Mouse (Mus musculus): Measurements from ENCODE around the gene Xlr4a. TPM values are rescaled to one million over a fixed set of nuclear protein-coding genes. Genes with fewer than 3 reads are reported as not detected.

Gene Xlr4a
- polyA plus RNA-seq, 1 experiment from 2014 or later, result 0.71 TPM

DNA sequence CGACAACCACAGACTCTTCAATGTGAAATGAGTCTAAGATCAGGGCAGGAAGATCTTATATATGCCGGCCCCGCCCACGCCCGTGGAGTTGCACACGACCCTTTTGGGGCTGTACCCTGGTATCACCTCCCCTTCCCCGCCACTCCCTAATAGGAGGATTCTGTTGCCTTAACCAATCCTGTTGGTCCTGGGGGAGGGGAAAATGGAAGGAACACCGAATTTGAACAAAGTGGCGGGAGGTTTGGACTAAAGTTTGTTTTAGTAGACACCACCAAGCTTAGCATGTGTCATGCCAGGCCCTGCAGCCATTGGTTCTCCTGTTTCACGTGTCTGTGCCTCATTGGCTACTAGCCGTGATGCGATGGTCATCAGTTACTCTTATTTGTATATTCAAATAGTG lies 42.6 kb downstream of the Xlr4a start:
- no peak overlapping the region for H3K27ac ChIP-seq
- no peaks in the 10 kb centered on the region for H3K4me1 ChIP-seq
- no peak for ATAC-seq (ENCODE audit: low FRiP score, low read depth)
- no peaks in the 10 kb centered on the region for H3K9me3 ChIP-seq
- no peaks in the 10 kb centered on the region for H3K36me3 ChIP-seq
- H3K4me2 ChIP-seq (replicated peaks), result no peak overlapping the region
- 88% methylated on average over 12 of the region's 12 CpGs for WGBS
- H3K27me3 ChIP-seq (replicated peaks), result no peaks in the 10 kb centered on the region
- H3K4me3 ChIP-seq, result no peak overlapping the region
- no peak overlapping the region for H3K9ac ChIP-seq

DNA sequence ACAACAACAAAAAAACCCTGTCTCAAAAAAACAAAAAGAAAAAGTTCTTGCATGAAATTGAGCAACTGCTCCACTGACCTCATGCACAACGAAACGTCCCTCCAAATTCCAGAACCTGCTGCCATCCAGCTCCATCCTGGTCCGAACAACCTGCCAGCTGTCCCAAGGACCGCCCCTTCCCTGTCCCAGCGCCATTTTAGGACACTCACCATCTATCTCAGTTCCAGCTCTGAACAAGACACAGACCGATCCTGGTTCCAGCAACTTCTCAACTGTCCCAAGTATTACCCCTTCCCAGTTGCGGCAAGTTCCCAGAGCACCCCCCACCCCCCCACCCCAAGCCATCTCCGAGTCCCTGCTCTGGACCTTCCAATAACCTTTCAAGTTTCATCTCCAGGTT lies 43.4 kb downstream of the Xlr4a start:
- no peak overlapping the region for H3K4me2 ChIP-seq (replicated peaks)
- H3K36me3 ChIP-seq, result no peaks in the 10 kb centered on the region
- H3K4me3 ChIP-seq, result no peak overlapping the region
- ATAC-seq (ENCODE audit: low FRiP score, low read depth), result no peak
- H3K4me1 ChIP-seq, result no peaks in the 10 kb centered on the region
- no peaks in the 10 kb centered on the region for H3K27me3 ChIP-seq (replicated peaks)
- 82% methylated on average over 8 of the region's 8 CpGs for WGBS
- no peak overlapping the region for H3K9ac ChIP-seq
- H3K27ac ChIP-seq, result no peak overlapping the region
- H3K9me3 ChIP-seq, result no peaks in the 10 kb centered on the region

DNA sequence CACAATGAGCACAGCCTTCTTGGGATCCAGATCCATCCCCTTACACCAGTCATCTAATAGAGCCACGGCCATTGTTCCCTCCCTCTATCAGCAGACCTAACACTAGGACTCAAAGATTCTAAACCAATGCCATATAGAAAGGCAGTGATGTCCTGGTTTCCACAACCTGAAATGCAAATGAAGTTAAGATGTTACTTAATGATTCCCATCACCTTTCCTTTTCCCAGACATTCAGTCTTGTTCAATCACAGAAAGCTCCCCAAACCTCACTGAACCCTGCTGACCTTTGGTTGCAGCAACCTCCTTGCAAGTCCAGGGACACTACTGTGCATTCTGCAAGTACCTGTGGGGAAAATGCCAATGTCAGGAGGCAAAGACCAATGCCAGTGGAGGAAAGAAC lies 45.3 kb downstream of the Xlr4a start, which contains the start of gene Pnma5:
Pnma5 (minus strand) TSS at position 101 of the 400 bp plus-strand sequence.
- Histone ChIP-seq H3K27ac (no peak within 1 kb of the TSS), H3K27me3 (replicated peaks) (no peaks in the 10 kb centered on the region), H3K9me3 (no peaks in the 10 kb centered on the region), H3K4me1 (no peaks in the 10 kb centered on the region), H3K9ac (no peak within 1 kb of the TSS), H3K36me3 (no peaks in the 10 kb centered on the region), H3K4me2 (replicated peaks) (no peak within 1 kb of the TSS), H3K4me3 (no peak within 1 kb of the TSS)
- 78% methylated on average over 1 of the region's 1 CpGs for WGBS
- ATAC-seq (ENCODE audit: low FRiP score, low read depth), result no peak

Other genes with a start within 250 kb of the Xlr4a start
- gene Cetn2, start 164.1 kb downstream of the Xlr4a start, polyA plus RNA-seq (2016; fragmentation: Nextera tagmentation; extraction: Ambion mirVana), result 84.6 and 94.1 TPM in 2 replicates
- gene Nsdhl, start 163.9 kb downstream of the Xlr4a start, polyA plus RNA-seq (2016; fragmentation: Nextera tagmentation; extraction: Ambion mirVana), result 37.9 and 41.4 TPM in 2 replicates
- 2.3 and 2.7 TPM in 2 replicates for gene Zfp185, start 95.1 kb downstream of the Xlr4a start, polyA plus RNA-seq (2016; fragmentation: Nextera tagmentation; extraction: Ambion mirVana)
- not detected in 2 replicates for gene Pnma5, start 45.4 kb downstream of the Xlr4a start, polyA plus RNA-seq (2016; fragmentation: Nextera tagmentation; extraction: Ambion mirVana)
- gene Pnma3, start 17.7 kb downstream of the Xlr4a start, polyA plus RNA-seq (2016; fragmentation: Nextera tagmentation; extraction: Ambion mirVana), result 0.99 and 1.1 TPM in 2 replicates
- 3.7 and 4.1 TPM in 2 replicates for gene Xlr3a, start 14.6 kb upstream of the Xlr4a start, polyA plus RNA-seq (2016; fragmentation: Nextera tagmentation; extraction: Ambion mirVana)
- 0.23 and 0.26 TPM in 2 replicates for gene Gm14685, start 34.6 kb upstream of the Xlr4a start, polyA plus RNA-seq (2016; fragmentation: Nextera tagmentation; extraction: Ambion mirVana)
- gene Xlr5b, start 66.3 kb upstream of the Xlr4a start, polyA plus RNA-seq (2016; fragmentation: Nextera tagmentation; extraction: Ambion mirVana), result not detected in 2 replicates
- not detected in 2 replicates for gene DXBay18, start 67.0 kb upstream of the Xlr4a start, polyA plus RNA-seq (2016; fragmentation: Nextera tagmentation; extraction: Ambion mirVana)
- not detected in 2 replicates for gene Spin2d, start 94.5 kb upstream of the Xlr4a start, polyA plus RNA-seq (2016; fragmentation: Nextera tagmentation; extraction: Ambion mirVana)
- gene Xlr3b, start 109.7 kb upstream of the Xlr4a start, polyA plus RNA-seq (2016; fragmentation: Nextera tagmentation; extraction: Ambion mirVana), result 18.7 and 21.4 TPM in 2 replicates
- 0.37 and 0.57 TPM in 2 replicates for gene Xlr4b, start 131.9 kb upstream of the Xlr4a start, polyA plus RNA-seq (2016; fragmentation: Nextera tagmentation; extraction: Ambion mirVana)
- gene F8a, start 145.8 kb upstream of the Xlr4a start, polyA plus RNA-seq (2016; fragmentation: Nextera tagmentation; extraction: Ambion mirVana), result 23.9 and 26.1 TPM in 2 replicates
- gene Xlr4c, start 160.7 kb upstream of the Xlr4a start, polyA plus RNA-seq (2016; fragmentation: Nextera tagmentation; extraction: Ambion mirVana), result 0.57 TPM in 1 of 2 replicates, not detected in the other
- 0.60 and 0.82 TPM in 2 replicates for gene Xlr3c, start 182.9 kb upstream of the Xlr4a start, polyA plus RNA-seq (2016; fragmentation: Nextera tagmentation; extraction: Ambion mirVana)
- gene Xlr5a, start 210.5 kb upstream of the Xlr4a start, polyA plus RNA-seq (2016; fragmentation: Nextera tagmentation; extraction: Ambion mirVana), result not detected in 2 replicates
- not detected in 2 replicates for gene Xlr5c, start 210.5 kb upstream of the Xlr4a start, polyA plus RNA-seq (2016; fragmentation: Nextera tagmentation; extraction: Ambion mirVana)